ENCODE assay signal across 19 mouse cellular contexts in the genomic region with DNA sequence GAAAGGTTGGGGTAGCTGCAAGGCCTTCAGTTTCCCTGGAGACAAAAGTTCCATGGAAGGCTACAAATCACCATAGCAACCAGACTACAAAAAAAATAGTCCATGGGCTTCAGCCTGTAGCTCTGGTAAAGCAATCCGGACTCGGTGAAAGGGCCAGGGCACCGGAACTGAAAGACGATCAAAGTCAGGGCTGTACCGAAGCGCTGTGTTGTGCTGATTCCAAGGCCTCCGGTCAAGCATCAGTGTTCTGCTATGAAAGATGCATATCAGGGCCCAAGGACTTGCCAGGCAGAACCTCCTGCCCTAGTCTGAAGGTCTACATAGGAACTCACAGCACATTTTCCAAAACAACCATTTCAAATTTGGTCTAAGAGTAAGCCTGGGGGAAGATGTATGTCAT.
A peak's percentile ranks its signal among the peaks of the same experiment; 100 is the strongest.
DNase-seq lines count a peak whose midpoint lies in the region; ATAC-seq lines count a peak whose summit lies in the region.
"Had no signal": no experiment of that assay in that cellular context is flagged by ENCODE, and none has a peak within 500 bp of the region (broad histone marks: within the 10 kb centered on the region; RNA-seq: fewer than 3 reads in every experiment).

No protein-coding gene starts in this region.

- no peak overlapping the region for H3K4me3 ChIP-seq in kidney, embryonic 14.5 days (ENCODE audit: low read length)
- H3K4me3 ChIP-seq: layer of hippocampus, adult 2 months; midbrain, embryonic 15.5 days; neural tube, embryonic 15.5 days had no signal

- peak; percentile 35 for DNase-seq in embryo, embryonic 10 days (ENCODE audit: low spot score)
- no peak for DNase-seq in embryo, embryonic 9.5 days (ENCODE audit: extremely low spot score)
- no peak for DNase-seq in kidney, postnatal 4 days
- peak; percentile 47 for DNase-seq in ovary, postnatal 36 days (ENCODE audit: low spot score)
- no peak for DNase-seq in ovary, postnatal 10 days (ENCODE audit: low spot score)
- DNase-seq in layer of hippocampus, adult 11-12 months (ENCODE audit: low spot score) = no peak
- DNase-seq: B cell, adult 2 months; cerebellum, adult 8-10 months; gastrocnemius, postnatal 10 days; kidney, adult 8-10 months; layer of hippocampus, postnatal 36 days; lung, adult 18-20 months; lung, postnatal 14 days; right cerebral cortex, postnatal 4 days had no signal

- WGBS in kidney, embryonic 14.5 days = 56% methylated on average over 7 of the region's 7 CpGs

- peak overlapping the region; percentile 24; the same call in 1 of the 2 replicates for H3K27ac ChIP-seq in kidney, embryonic 14.5 days (ENCODE audit: low read depth, low read length)
- H3K27ac ChIP-seq: layer of hippocampus, adult 2 months; midbrain, embryonic 15.5 days; neural tube, embryonic 15.5 days had no signal

- ATAC-seq in kidney, embryonic 14.5 days (ENCODE audit: low FRiP score, low TSS enrichment) = peak; percentile 50; the same call in 1 of the 2 replicates
- ATAC-seq: inflammation-experienced regulatory T-cells, adult 6 months; midbrain, embryonic 15.5 days had no signal

- H3K9ac ChIP-seq in kidney, embryonic 14.5 days (ENCODE audit: low read depth, low read length) = no peak overlapping the region
- H3K9ac ChIP-seq: midbrain, embryonic 15.5 days; neural tube, embryonic 15.5 days had no signal

- H3K27me3 ChIP-seq in kidney, embryonic 14.5 days (ENCODE audit: control insufficient read depth, insufficient read depth, low read length) = no peaks in the 10 kb centered on the region
- H3K27me3 ChIP-seq: midbrain, embryonic 15.5 days; neural tube, embryonic 15.5 days had no signal

- H3K9me3 ChIP-seq in kidney, embryonic 14.5 days (ENCODE audit: control insufficient read depth, low read length) = no peaks in the 10 kb centered on the region
- H3K9me3 ChIP-seq: midbrain, embryonic 15.5 days; neural tube, embryonic 15.5 days had no signal

- peaks cover 14% of the 10 kb centered on the region for H3K4me1 ChIP-seq in kidney, embryonic 14.5 days (ENCODE audit: control insufficient read depth, insufficient read depth, low read length)
- H3K4me1 ChIP-seq: midbrain, embryonic 15.5 days had no signal

- no peaks in the 10 kb centered on the region for H3K36me3 ChIP-seq in kidney, embryonic 14.5 days (ENCODE audit: control insufficient read depth, insufficient read depth, low read length)
- H3K36me3 ChIP-seq: midbrain, embryonic 15.5 days; neural tube, embryonic 15.5 days had no signal

- no peak overlapping the region for H3K4me2 ChIP-seq in kidney, embryonic 14.5 days (replicated peaks; ENCODE audit: low read depth, low read length)
- H3K4me2 ChIP-seq: midbrain, embryonic 15.5 days; neural tube, embryonic 15.5 days had no signal

Comparison
In these comparisons a context has a peak if more than half of its experiments do, and no peak if none do; other contexts are left out.
1. DNase-seq: peak in embryo, embryonic 10 days (single experiment) and ovary, postnatal 36 days (single experiment); none in embryo, embryonic 9.5 days (single experiment), kidney, postnatal 4 days (0 of 2), ovary, postnatal 10 days (single experiment) and layer of hippocampus, adult 11-12 months (single experiment).